Mouse (Mus musculus) liver, postnatal 0 days (tissue): ENCODE measurements around the gene Itsn1.

Experiments
- CTCF ChIP-seq: sonication (generic); IDR thresholded peaks from 2 replicates; pipeline ENCODE4 v1.5.1; 2016; ENCODE audit warnings: antibody characterized with exemption, low read depth
- EP300 ChIP-seq: IDR thresholded peaks from 2 replicates; pipeline ENCODE4 v1.6.1; 2016; ENCODE audit warnings: antibody characterized with exemption, low read depth, mild to moderate bottlenecking

DNA sequence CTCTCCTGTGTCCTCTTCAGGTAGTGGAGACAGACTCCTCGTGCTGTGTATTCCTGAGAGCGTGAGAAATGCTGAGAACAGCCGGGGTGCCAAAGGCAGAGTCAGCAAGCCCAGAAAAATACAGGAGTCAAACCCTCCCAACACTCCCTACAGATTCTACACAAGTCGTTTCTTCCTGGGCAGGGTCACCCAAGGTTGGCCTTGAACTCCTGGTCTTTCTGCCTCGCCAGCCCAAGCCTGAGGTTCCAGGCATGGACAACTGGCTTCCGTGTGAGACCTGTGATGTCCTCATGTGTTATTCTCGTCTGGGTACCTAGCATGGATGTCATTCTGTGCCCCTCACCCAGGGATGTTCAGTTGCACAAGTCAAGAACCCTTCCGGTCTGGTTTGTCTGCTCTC is 193.9 kb downstream of the Itsn1 start:
- TF ChIP-seq EP300 (no peak), CTCF (no peak)
